ENCODE assay signal across 23 mouse cellular contexts in genomic region chr2:180466505-180466904, GRCm38 (mm10). TPM values are rescaled to one million over a fixed set of nuclear protein-coding genes. Genes with fewer than 3 reads are reported as not detected.
DNase-seq lines count a peak whose midpoint lies in the region; ATAC-seq lines count a peak whose summit lies in the region.
"Had no signal": no experiment of that assay in that cellular context is flagged by ENCODE, and none has a peak within 500 bp of the region (broad histone marks: within the 10 kb centered on the region; RNA-seq: fewer than 3 reads in every experiment).

No protein-coding gene starts in this region.

- peaks cover 18% of the 10 kb centered on the region; the same call in 1 of the 2 replicates for H3K4me1 ChIP-seq in neural tube, embryonic 13.5 days (replicated peaks)
- H3K4me1 ChIP-seq in neural tube, embryonic 15.5 days, result no peaks in the 10 kb centered on the region
- H3K4me1 ChIP-seq: forebrain, embryonic 15.5 days; limb, embryonic 12.5 days had no signal

- peaks cover 3% of the 10 kb centered on the region; the same call in 1 of the 2 replicates for H3K27me3 ChIP-seq in neural tube, embryonic 13.5 days
- H3K27me3 ChIP-seq in neural tube, embryonic 15.5 days (replicated peaks), result no peaks in the 10 kb centered on the region; the same call in 1 of the 2 replicates
- H3K27me3 ChIP-seq: forebrain, embryonic 15.5 days had no signal

- H3K9me3 ChIP-seq in neural tube, embryonic 13.5 days, result no peaks in the 10 kb centered on the region
- no peaks in the 10 kb centered on the region for H3K9me3 ChIP-seq in neural tube, embryonic 15.5 days (replicated peaks)
- H3K9me3 ChIP-seq: forebrain, embryonic 15.5 days; heart, embryonic 15.5 days; limb, embryonic 12.5 days had no signal

- peak; percentile 59 for ATAC-seq in neural tube, embryonic 13.5 days (ENCODE audit: low read depth)
- no peak for ATAC-seq in neural tube, embryonic 15.5 days (ENCODE audit: low FRiP score)
- ATAC-seq: CD4-positive, CD25-positive, alpha-beta regulatory T cell, adult 4 months; forebrain, embryonic 15.5 days; liver, postnatal 0 days had no signal

- no peak overlapping the region for H3K4me3 ChIP-seq in neural tube, embryonic 13.5 days
- H3K4me3 ChIP-seq in neural tube, embryonic 15.5 days (replicated peaks), result no peak overlapping the region
- H3K4me3 ChIP-seq: forebrain, embryonic 15.5 days; heart, embryonic 15.5 days; layer of hippocampus, adult 2 months; limb, embryonic 12.5 days had no signal

- H3K4me2 ChIP-seq in neural tube, embryonic 13.5 days, result no peak overlapping the region
- no peak overlapping the region for H3K4me2 ChIP-seq in neural tube, embryonic 15.5 days
- H3K4me2 ChIP-seq: forebrain, embryonic 15.5 days; heart, embryonic 15.5 days; limb, embryonic 12.5 days; liver, embryonic 11.5 days had no signal

- H3K9ac ChIP-seq in neural tube, embryonic 13.5 days, result no peak overlapping the region
- H3K9ac ChIP-seq in neural tube, embryonic 15.5 days (replicated peaks), result no peak overlapping the region
- H3K9ac ChIP-seq: forebrain, embryonic 15.5 days; heart, embryonic 15.5 days; limb, embryonic 12.5 days; liver, postnatal 0 days had no signal

- peak; percentile 13 for DNase-seq in embryo, embryonic 11 days
- DNase-seq in embryo, embryonic 10.5 days (ENCODE audit: low spot score), result no peak
- peak; percentile 43 for DNase-seq in lung, postnatal 10 days
- DNase-seq in lung, postnatal 36 days, result no peak
- DNase-seq in retina, postnatal 1 day, result peak; percentile 65
- DNase-seq in ovary, postnatal 10 days (ENCODE audit: low spot score), result no peak
- DNase-seq: adrenal gland, postnatal 25 days; cerebellum, adult 9-11 months; kidney, adult 8-10 months; kidney, postnatal 25 days; liver, postnatal 0 days; thymus, adult 2 months; thymus, postnatal 4 days had no signal

- no peaks in the 10 kb centered on the region for H3K36me3 ChIP-seq in neural tube, embryonic 13.5 days
- H3K36me3 ChIP-seq in neural tube, embryonic 15.5 days, result no peaks in the 10 kb centered on the region
- H3K36me3 ChIP-seq: forebrain, embryonic 15.5 days; heart, embryonic 15.5 days; limb, embryonic 12.5 days had no signal

- peak overlapping the region; percentile 38; the same call in 1 of the 2 replicates for H3K27ac ChIP-seq in neural tube, embryonic 13.5 days (replicated peaks)
- H3K27ac ChIP-seq in neural tube, embryonic 15.5 days (replicated peaks), result no peak overlapping the region
- H3K27ac ChIP-seq: forebrain, embryonic 15.5 days; heart, embryonic 15.5 days; layer of hippocampus, adult 2 months; limb, embryonic 12.5 days; macrophage; stomach, postnatal 0 days had no signal

- 54% methylated on average over 7 of the region's 7 CpGs for WGBS in neural tube, embryonic 13.5 days
- 57% methylated on average over 7 of the region's 7 CpGs for WGBS in neural tube, embryonic 15.5 days

RNA-seq across cellular contexts. Expression of gene Slco4a1, which starts 10.5 kb away (rescaled TPM):
- 5.1 and 5.4 TPM in 2 replicates for polyA plus RNA-seq in neural tube, embryonic 13.5 days (2015; fragmentation: Nextera tagmentation; extraction: Ambion mirVana)
- 2.4 and 4.0 TPM in 2 replicates for polyA plus RNA-seq in neural tube, embryonic 15.5 days (2015; fragmentation: Nextera tagmentation; extraction: Ambion mirVana)

RNA-seq across cellular contexts. Expression of gene Ntsr1, which starts 33.3 kb away (rescaled TPM):
- 0.43 and 0.47 TPM in 2 replicates for polyA plus RNA-seq in neural tube, embryonic 13.5 days (2015; fragmentation: Nextera tagmentation; extraction: Ambion mirVana)
- polyA plus RNA-seq in neural tube, embryonic 15.5 days (2015; fragmentation: Nextera tagmentation; extraction: Ambion mirVana), result 2.0 and 2.2 TPM in 2 replicates
- polyA plus RNA-seq: CD4-positive, CD25-positive, alpha-beta regulatory T cell, adult 4 months; liver, postnatal 0 days; macrophage had no signal

Comparison
In these comparisons a context has a peak if more than half of its experiments do, and no peak if none do; other contexts are left out.
1. DNase-seq: peak in embryo, embryonic 11 days (single experiment), lung, postnatal 10 days (single experiment) and retina, postnatal 1 day (single experiment); none in embryo, embryonic 10.5 days (single experiment), lung, postnatal 36 days (single experiment) and ovary, postnatal 10 days (single experiment).